Mouse (Mus musculus): ENCODE results near the gene Atl2.

Atl2 gene

GRCm38 (mm10) chr17:79897666-79898065, 1.7 kb upstream of the Atl2 start:
- DNase-seq = no peak

GRCm38 (mm10) chr17:79894971-79895882, 696 bp downstream of the Atl2 start:
- DNase-seq = peak; percentile 62 to 78

GRCm38 (mm10) chr17:79894054-79894453, 1.9 kb downstream of the Atl2 start:
- no peak for DNase-seq

- DNase-seq = no peak
Observed at GRCm38 (mm10) chr17:79891944-79892343, 4.0 kb downstream of the Atl2 start.

GRCm38 (mm10) chr17:79887926-79888325, 8.0 kb downstream of the Atl2 start:
- DNase-seq = no peak

GRCm38 (mm10) chr17:79883198-79883597, 12.7 kb downstream of the Atl2 start:
- peak in 1 of 2 experiments; percentile 26 for DNase-seq

GRCm38 (mm10) chr17:79865027-79865426, 30.9 kb downstream of the Atl2 start:
- DNase-seq = no peak

GRCm38 (mm10) chr17:79864503-79864902, 31.4 kb downstream of the Atl2 start:
- DNase-seq = no peak

- DNase-seq = peak; percentile 54 to 58
Observed at GRCm38 (mm10) chr17:79862038-79862437, 33.9 kb downstream of the Atl2 start.

- no peak for DNase-seq
Observed at GRCm38 (mm10) chr17:79855533-79855932, 40.4 kb downstream of the Atl2 start.

GRCm38 (mm10) chr17:79848385-79848784, 47.5 kb downstream of the Atl2 start:
- no peak for DNase-seq

GRCm38 (mm10) chr17:79846182-79846581, 49.7 kb downstream of the Atl2 start:
- no peak for DNase-seq

- no peak for DNase-seq
Observed at GRCm38 (mm10) chr17:79845695-79846094, 50.2 kb downstream of the Atl2 start.

- DNase-seq = peak; percentile 71 to 90
Observed at GRCm38 (mm10) chr17:79840254-79841238, 55.4 kb downstream of the Atl2 start.

GRCm38 (mm10) chr17:79836978-79837377, 58.9 kb downstream of the Atl2 start:
- DNase-seq = peak in 1 of 2 experiments; percentile 61

GRCm38 (mm10) chr17:79835714-79836373, 60.1 kb downstream of the Atl2 start:
- peak in 1 of 2 experiments; percentile 56 for DNase-seq

GRCm38 (mm10) chr17:79832284-79832683, 63.6 kb downstream of the Atl2 start:
- DNase-seq = no peak

GRCm38 (mm10) chr17:79826482-79827034, 69.4 kb downstream of the Atl2 start:
- DNase-seq = peak in 1 of 2 experiments; percentile 36

- DNase-seq = no peak
Observed at GRCm38 (mm10) chr17:79825241-79826030, 70.5 kb downstream of the Atl2 start.

- DNase-seq = no peak
Observed at GRCm38 (mm10) chr17:79824406-79824805, 71.5 kb downstream of the Atl2 start.

- DNase-seq = peak in 1 of 2 experiments; percentile 11
Observed at GRCm38 (mm10) chr17:79818884-79819283, 77.0 kb downstream of the Atl2 start.

Measured in kidney, postnatal 36 days (tissue).